Mouse (Mus musculus) small intestine, adult 2 months (tissue): ENCODE results near the gene Tec. TPM values are rescaled to one million over a fixed set of nuclear protein-coding genes. Genes with fewer than 3 reads are reported as not detected.

Source experiments
- H3K27ac ChIP-seq: fragments of 200-500 bp; 2 replicates; pipeline ENCODE4 v1.5.1; 2012; ENCODE audit warnings: low read depth, low read length, control low read depth, inconsistent platforms; ENCODE audit not compliant: insufficient read depth
- H3K27me3 ChIP-seq: fragments of 200-500 bp; 2 replicates; pipeline ENCODE4 v1.6.1; 2012; ENCODE audit warnings: mild to moderate bottlenecking, moderate library complexity, low read length, inconsistent platforms; ENCODE audit not compliant: control insufficient read depth, insufficient read depth
- H3K36me3 ChIP-seq: fragments of 200-500 bp; 2 replicates; pipeline ENCODE4 v1.6.1; 2012; ENCODE audit warnings: mild to moderate bottlenecking, low read length, control low read depth, inconsistent platforms; ENCODE audit not compliant: control insufficient read depth, insufficient read depth
- H3K4me1 ChIP-seq: fragments of 200-500 bp; 2 replicates; pipeline ENCODE4 v1.6.1; 2012; ENCODE audit warnings: low read length, inconsistent platforms, mixed read lengths; ENCODE audit not compliant: control insufficient read depth, insufficient read depth, insufficient read length
- H3K4me3 ChIP-seq: fragments of 200-500 bp; 2 replicates; pipeline ENCODE4 v1.5.1; 2012; ENCODE audit warnings: low read depth, mild to moderate bottlenecking, control low read depth, inconsistent platforms, low read length, moderate library complexity
- CTCF ChIP-seq: fragments of 200-500 bp; IDR thresholded peaks from 2 replicates; pipeline ENCODE4 v1.5.1; 2012; ENCODE audit warnings: low read depth, mild to moderate bottlenecking, control low read depth, inconsistent platforms, low read length, moderate library complexity, mixed read lengths; ENCODE audit not compliant: insufficient replicate concordance, insufficient read length; ENCODE audit errors: extremely low read depth
- POLR2A ChIP-seq: fragments of 200-500 bp; IDR thresholded peaks from 2 replicates; pipeline ENCODE4 v1.6.1; 2012; ENCODE audit warnings: low read depth, mild to moderate bottlenecking, control low read depth, inconsistent platforms, low read length, moderate library complexity
- WGBS: fragments of 180-500 bp; shearing (Covaris S2); methylation state at CpG from one replicate; pipeline ENCODE4 v1.1.7; 2018; 5-methylcytosine and 5-hydroxymethylcytosine counted together
- polyA plus RNA-seq: library from polyadenylated mRNA; depleted of rRNA; stranded (reverse); fragments of >200 nt; gene quantifications from 2 replicates; pipeline ENCODE4 v1.2.3, GENCODE M21; 2012

The Tec gene
- polyA plus RNA-seq, 1 experiment, result 7.1 TPM

DNA sequence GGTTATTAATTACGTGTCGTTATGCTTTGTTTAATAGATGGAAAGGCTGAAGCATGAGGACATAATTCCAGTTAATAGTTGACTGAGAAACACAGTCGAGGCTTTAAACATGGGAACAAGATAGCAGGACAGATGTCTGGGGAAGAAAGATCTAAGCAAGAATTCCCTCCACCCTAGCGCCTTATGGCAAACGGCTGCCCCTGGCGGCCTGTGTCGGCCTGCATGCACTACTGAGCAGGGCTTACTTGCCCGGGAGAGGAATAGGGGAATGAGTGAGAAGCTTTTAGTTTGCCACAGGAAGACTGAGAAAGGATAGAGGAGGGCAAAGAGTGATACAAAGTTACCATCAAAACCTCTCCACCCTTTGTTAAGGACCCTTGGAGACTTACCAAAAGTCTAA, 7.4 kb downstream of the Tec start:
- Histone ChIP-seq H3K36me3 (no peaks in the 10 kb centered on the region; the same call in 1 of the 2 replicates), H3K27ac (no peak overlapping the region), H3K27me3 (no peaks in the 10 kb centered on the region), H3K4me1 (peaks cover 24% of the 10 kb centered on the region), H3K4me3 (no peak overlapping the region)
- no peak for TF ChIP-seq POLR2A
- peak; percentile 26; the same call in 1 of the 2 replicates for TF ChIP-seq CTCF
- 45% methylated on average over 8 of the region's 8 CpGs for WGBS

DNA sequence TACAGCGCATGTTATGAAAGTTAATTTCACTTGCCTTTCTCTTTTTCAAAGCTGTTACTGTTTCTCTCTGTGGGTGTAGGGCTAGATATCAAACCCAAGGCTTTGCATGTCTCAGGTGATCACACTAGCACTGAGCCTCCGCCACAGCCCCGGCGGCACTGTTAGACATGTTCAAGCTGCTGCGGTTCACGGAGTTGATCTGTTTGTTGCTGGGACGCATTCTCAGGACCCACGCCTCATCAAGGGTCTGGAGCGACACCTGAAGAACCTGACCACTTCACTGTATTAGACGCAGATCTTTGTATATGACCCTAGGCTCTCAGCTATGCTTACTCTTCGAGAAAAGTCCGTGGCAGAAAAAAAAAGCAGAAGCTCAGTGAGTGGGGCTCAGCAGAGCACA, 10.0 kb downstream of the Tec start:
- H3K4me3 ChIP-seq, result no peak overlapping the region
- TF ChIP-seq CTCF (no peak), POLR2A (no peak)
- no peaks in the 10 kb centered on the region; the same call in 1 of the 2 replicates for H3K36me3 ChIP-seq
- no peaks in the 10 kb centered on the region for H3K27me3 ChIP-seq
- H3K27ac ChIP-seq, result no peak overlapping the region
- peaks cover 26% of the 10 kb centered on the region for H3K4me1 ChIP-seq
- WGBS, result 88% methylated on average over 12 of the region's 12 CpGs

DNA sequence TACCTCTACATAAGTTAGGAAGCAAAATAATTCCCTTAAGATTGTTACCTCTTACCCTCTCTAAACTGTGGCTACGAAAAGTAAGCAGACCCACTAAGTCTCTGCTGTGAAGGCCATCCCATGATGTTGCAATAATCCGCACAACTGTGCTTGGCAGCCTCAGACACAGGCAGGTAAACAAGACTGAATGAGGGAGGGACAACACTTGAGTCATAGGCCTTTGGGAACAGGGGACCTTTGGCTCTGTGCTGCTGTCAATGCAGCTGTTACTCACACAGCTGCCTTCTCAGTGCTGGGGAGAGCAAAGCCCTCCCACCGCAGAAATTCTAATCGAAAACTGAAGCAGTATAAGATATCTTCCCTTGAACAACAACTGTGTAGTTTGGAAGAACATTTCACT, 10.5 kb downstream of the Tec start:
- Histone ChIP-seq H3K4me1 (peaks cover 26% of the 10 kb centered on the region), H3K4me3 (no peak overlapping the region), H3K36me3 (no peaks in the 10 kb centered on the region; the same call in 1 of the 2 replicates), H3K27me3 (no peaks in the 10 kb centered on the region), H3K27ac (no peak overlapping the region)
- TF ChIP-seq POLR2A, result no peak
- no peak for TF ChIP-seq CTCF
- 20% methylated on average over 4 of the region's 4 CpGs for WGBS

DNA sequence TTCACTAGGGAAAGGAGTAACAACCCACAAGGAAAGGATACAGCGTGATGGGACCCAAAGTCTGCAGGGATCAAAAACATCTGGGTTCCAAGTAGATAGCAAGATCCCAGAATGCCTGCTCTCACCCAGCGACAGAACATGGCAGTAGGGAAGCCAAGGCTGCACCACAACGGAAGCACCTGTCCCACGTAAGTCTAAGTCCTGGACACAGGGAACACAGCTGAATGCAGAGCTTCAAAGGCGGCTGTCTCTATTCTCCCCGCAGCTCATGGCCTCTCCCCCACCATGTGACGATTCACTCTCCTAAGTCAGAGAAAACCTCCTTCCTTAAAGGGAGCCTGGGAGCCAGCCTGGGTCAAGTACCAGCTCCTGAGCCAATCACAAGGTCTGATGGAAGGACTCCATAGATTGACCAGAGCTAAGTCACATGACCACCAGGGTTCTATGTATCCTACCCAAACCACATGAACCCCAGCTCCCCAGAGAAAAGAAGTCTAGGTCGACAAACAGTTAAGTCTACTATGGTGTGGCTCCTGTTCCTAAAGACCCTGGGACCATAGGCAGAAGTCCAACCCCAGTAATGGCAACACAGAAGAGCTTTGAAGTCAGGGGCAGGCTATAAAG, 11.9 kb downstream of the Tec start:
- WGBS, result 90% methylated on average over 8 of the region's 8 CpGs
- no peaks in the 10 kb centered on the region for H3K36me3 ChIP-seq
- H3K27ac ChIP-seq, result no peak overlapping the region
- peaks cover 36% of the 10 kb centered on the region for H3K4me1 ChIP-seq
- no peak for TF ChIP-seq POLR2A
- TF ChIP-seq CTCF, result no peak
- H3K27me3 ChIP-seq, result no peaks in the 10 kb centered on the region
- no peak overlapping the region for H3K4me3 ChIP-seq

DNA sequence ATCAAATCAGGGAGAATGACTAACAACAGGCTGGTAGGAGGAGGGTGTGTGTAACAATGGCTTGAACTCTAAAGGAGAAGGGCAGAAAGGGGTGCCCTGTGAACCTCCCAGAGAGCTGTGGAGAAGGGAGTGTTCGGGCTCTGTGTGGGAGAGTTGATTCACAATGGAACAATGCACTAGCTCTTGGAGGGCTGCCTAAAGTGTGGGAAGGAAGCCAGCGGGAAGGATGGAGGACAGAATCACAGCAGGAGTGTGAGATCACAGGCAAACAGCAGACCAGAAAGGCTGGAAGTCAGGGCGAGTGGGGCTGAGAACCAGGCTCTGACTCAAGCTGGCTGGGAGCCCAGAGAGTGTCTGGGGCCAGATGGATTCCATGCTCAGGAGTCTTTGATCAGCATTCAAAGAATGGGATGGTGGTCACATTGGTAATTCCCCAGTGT, 12.6 kb downstream of the Tec start:
- no peak overlapping the region for H3K4me3 ChIP-seq
- H3K27ac ChIP-seq, result no peak overlapping the region
- 17% methylated on average over 3 of the region's 3 CpGs for WGBS
- H3K4me1 ChIP-seq, result peaks cover 38% of the 10 kb centered on the region
- TF ChIP-seq POLR2A, result no peak
- TF ChIP-seq CTCF, result no peak
- no peaks in the 10 kb centered on the region for H3K36me3 ChIP-seq
- H3K27me3 ChIP-seq, result no peaks in the 10 kb centered on the region

DNA sequence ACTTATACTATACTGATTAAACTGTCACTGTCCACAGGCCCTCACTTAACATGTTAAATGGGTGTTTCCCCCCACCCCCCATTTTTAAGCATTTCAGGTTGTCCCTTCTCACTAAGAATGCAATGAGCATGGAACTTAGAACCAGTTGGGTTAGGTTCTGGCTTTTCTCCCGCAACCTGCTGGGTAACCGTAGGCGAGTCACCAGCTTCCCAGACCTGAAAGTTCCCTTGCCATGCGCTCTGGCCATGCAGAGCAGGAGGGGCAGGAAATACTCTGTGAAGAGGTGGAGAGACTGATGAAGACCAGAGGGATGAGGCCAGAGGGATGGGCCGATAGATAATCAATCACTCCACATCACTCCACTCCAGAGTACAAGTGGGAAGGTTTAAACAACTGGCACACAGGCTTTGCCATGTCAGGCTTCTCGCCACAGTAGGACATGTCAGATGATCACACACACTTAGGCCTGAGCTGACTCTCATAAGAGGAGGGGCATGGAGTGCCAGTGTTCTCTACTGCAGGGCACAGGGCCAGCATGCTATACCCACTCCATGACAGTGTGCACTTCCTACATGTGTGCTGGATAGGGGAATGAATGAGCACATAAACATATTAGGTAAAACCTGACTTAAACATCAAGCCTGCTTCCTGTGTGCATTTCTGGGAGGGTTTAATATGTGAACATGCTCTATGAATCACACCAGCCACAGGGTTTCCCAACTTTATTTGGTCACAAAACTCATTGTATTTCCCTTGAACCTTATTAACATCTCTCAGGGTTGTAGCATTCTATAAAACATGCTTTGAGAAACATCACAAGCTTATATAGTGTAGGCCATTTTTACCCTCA, 13.9 kb downstream of the Tec start:
- TF ChIP-seq CTCF (no peak), POLR2A (no peak)
- Histone ChIP-seq H3K4me1 (peaks cover 38% of the 10 kb centered on the region), H3K27me3 (no peaks in the 10 kb centered on the region), H3K4me3 (no peak overlapping the region), H3K27ac (no peak overlapping the region), H3K36me3 (no peaks in the 10 kb centered on the region)
- 79% methylated on average over 6 of the region's 6 CpGs for WGBS

DNA sequence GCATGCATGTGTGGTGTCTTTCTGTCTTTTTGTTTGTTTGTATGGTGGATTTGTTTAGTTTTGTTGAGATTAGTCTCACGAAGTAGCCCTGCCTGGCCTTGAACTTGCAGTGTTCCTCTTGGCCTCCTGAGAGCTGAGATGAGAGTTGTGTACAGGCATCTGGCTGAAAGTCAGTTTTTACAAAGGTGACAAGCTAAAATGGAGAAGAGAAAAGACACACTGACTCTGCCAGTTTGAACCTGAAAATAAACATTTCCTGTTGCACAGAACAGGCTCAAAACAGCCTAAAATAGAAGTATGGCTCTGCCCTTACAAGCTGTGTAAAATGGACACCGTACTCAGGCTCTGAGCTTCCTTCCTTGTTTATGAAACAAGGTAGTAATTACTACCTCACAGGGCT, 14.9 kb downstream of the Tec start:
- H3K4me1 ChIP-seq, result peaks cover 38% of the 10 kb centered on the region
- no peaks in the 10 kb centered on the region for H3K36me3 ChIP-seq
- no peak overlapping the region for H3K4me3 ChIP-seq
- 75% methylated on average over 2 of the region's 2 CpGs for WGBS
- H3K27me3 ChIP-seq, result no peaks in the 10 kb centered on the region
- no peak overlapping the region for H3K27ac ChIP-seq
- TF ChIP-seq POLR2A, result no peak
- TF ChIP-seq CTCF, result no peak
